Mouse (Mus musculus) liver, adult 2 months (tissue): Measurements from ENCODE around the gene Nup50. TPM values are rescaled to one million over a fixed set of nuclear protein-coding genes. Genes with fewer than 3 reads are reported as not detected.
"Not testable (repeated sequence)": the region's sequence is repeated elsewhere in the genome, so short reads cannot be mapped to it uniquely, and the experiment has no call there.

ENCODE experiments used
- DNase-seq: peaks from one replicate; pipeline ENCODE4 v3.0.0-alpha.2; 2011; ENCODE audit warnings: low read depth, low spot score; ENCODE audit errors: extremely low read depth
- H3K27ac ChIP-seq: fragments of 200-500 bp; replicated peaks from 2 replicates; pipeline ENCODE4 v1.5.1; 2012; ENCODE audit warnings: low read depth, mild to moderate bottlenecking, control low read depth, inconsistent platforms, low read length; ENCODE audit not compliant: insufficient read depth
- H3K27me3 ChIP-seq: fragments of 200-500 bp; 2 replicates; pipeline ENCODE4 v1.6.1; 2012; ENCODE audit warnings: mild to moderate bottlenecking, moderate library complexity, low read length, inconsistent platforms; ENCODE audit not compliant: control insufficient read depth, insufficient read depth
- H3K36me3 ChIP-seq: fragments of 200-500 bp; 2 replicates; pipeline ENCODE4 v1.6.1; 2012; ENCODE audit warnings: low read length, inconsistent platforms; ENCODE audit not compliant: control insufficient read depth, insufficient read depth
- H3K4me1 ChIP-seq: fragments of 200-500 bp; 2 replicates; pipeline ENCODE4 v1.6.1; 2011; ENCODE audit warnings: low read length; ENCODE audit not compliant: control insufficient read depth, insufficient read depth
- H3K4me3 ChIP-seq: fragments of 200-500 bp; 2 replicates; pipeline ENCODE4 v1.5.1; 2011; ENCODE audit warnings: low read depth, mild to moderate bottlenecking, control low read depth, low read length, moderate library complexity; ENCODE audit not compliant: insufficient read depth
- H3K79me2 ChIP-seq: fragments of 200-500 bp; 2 replicates; pipeline ENCODE4 v1.6.1; 2012; ENCODE audit warnings: inconsistent platforms, mild to moderate bottlenecking, low read length, moderate library complexity; ENCODE audit not compliant: control insufficient read depth, insufficient read depth
- H3K9ac ChIP-seq: fragments of 200-500 bp; 2 replicates; pipeline ENCODE4 v1.6.1; 2012; ENCODE audit warnings: low read depth, mild to moderate bottlenecking, control low read depth, inconsistent platforms, low read length
- CTCF ChIP-seq: fragments of 200-500 bp; IDR thresholded peaks from 2 replicates; pipeline ENCODE4 v1.5.1; 2011; ENCODE audit warnings: low read depth, low read length, control low read depth
- POLR2A ChIP-seq: fragments of 200-500 bp; IDR thresholded peaks from 2 replicates; pipeline ENCODE4 v1.6.1; 2011; ENCODE audit warnings: low read length, control low read depth; ENCODE audit not compliant: insufficient read depth; ENCODE audit errors: extremely low read depth
- WGBS: fragments of 180-500 bp; shearing (Covaris S2); methylation state at CpG from one replicate; pipeline ENCODE4 v1.1.7; 2018; 5-methylcytosine and 5-hydroxymethylcytosine counted together
- polyA plus RNA-seq: library from polyadenylated mRNA; depleted of rRNA; stranded (reverse); fragments of >200 nt; gene quantifications from 2 replicates; pipeline ENCODE4 v1.2.3, GENCODE M21; 2012; rRNA removed
- total RNA-seq: library from RNA; depleted of rRNA; stranded (reverse); fragments of >200 nt; gene quantifications from 2 replicates; pipeline ENCODE4 v1.2.3, GENCODE M21; 2014; rRNA removed

The Nup50 gene
- 9.0 and 9.7 TPM in 2 replicates for total RNA-seq
- 5.0 and 5.3 TPM in 2 replicates for polyA plus RNA-seq

DNA sequence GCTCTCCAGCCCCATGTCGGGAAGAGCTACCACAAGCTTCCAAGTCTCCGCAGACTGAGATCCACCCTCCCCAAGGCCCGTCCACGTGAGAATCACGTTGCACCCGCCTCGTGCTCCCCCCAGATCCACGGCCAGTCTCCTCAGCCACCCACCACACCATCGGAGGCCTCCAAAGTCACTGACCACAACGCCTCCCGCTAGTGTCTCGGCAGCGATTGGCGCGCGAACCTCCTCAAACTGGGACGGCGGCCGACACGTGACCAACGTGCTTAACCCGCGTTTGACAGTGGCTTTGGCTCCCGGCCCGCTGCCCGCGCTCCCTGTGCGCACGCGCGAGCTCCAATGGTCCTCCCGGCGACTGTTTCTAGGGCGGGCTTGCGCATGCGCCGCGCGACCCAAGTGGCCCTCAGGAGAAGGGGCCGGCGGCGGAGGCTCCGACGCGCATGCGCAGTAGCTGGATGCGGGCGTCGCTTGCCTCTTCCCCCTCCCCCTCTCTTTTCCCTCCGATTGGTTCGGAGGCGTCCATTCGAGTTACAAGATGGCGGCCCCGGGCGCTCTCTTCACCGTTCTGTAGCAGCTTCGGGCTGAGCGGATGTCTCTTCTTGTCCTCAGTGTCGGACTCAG is at the start of gene Nup50:
TSS of gene Nup50 (plus strand) at position 528 of the 624 bp plus-strand sequence.
- Histone ChIP-seq H3K36me3 (peaks cover 7% of the 10 kb centered on the region; the same call in 1 of the 2 replicates), H3K4me3 (peak within 1 kb of the TSS; percentile 96), H3K9ac (peak within 1 kb of the TSS; percentile 97), H3K27ac (peak within 1 kb of the TSS; percentile 97), H3K79me2 (peaks cover 5% of the 10 kb centered on the region; the same call in 1 of the 2 replicates), H3K4me1 (peaks cover 8% of the 10 kb centered on the region), H3K27me3 (no peaks in the 10 kb centered on the region)
- peak; percentile 86 for DNase-seq
- peak; percentile 73 for TF ChIP-seq POLR2A
- no peak for TF ChIP-seq CTCF
- under 1% methylated on average over 59 of the region's 60 CpGs for WGBS

DNA sequence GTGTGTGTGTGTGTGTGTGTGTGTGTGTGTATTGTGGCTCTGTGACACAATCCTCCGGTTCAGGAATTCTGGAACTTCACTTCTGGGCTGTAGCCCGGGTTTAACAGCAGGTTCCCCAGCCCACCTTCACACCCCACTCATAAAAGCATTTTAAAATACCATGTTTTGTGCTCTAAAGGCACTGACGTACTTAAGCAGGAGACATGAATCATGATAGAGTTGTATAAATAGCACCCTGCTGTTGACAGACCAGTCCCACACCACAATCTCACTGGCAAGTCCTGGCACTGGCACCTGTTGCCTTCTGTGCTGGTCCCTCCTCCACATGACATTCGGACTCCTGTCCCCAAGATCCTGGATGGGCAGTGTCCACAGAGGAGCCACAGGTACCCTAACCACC is 49.3 kb upstream of the Nup50 start:
- Histone ChIP-seq H3K27ac (no peak overlapping the region), H3K79me2 (no peaks in the 10 kb centered on the region), H3K4me1 (no peaks in the 10 kb centered on the region), H3K4me3 (no peak overlapping the region), H3K27me3 (no peaks in the 10 kb centered on the region), H3K9ac (no peak overlapping the region), H3K36me3 (no peaks in the 10 kb centered on the region)
- no peak for DNase-seq
- no peak for TF ChIP-seq POLR2A
- 82% methylated on average over 4 of the region's 4 CpGs for WGBS

DNA sequence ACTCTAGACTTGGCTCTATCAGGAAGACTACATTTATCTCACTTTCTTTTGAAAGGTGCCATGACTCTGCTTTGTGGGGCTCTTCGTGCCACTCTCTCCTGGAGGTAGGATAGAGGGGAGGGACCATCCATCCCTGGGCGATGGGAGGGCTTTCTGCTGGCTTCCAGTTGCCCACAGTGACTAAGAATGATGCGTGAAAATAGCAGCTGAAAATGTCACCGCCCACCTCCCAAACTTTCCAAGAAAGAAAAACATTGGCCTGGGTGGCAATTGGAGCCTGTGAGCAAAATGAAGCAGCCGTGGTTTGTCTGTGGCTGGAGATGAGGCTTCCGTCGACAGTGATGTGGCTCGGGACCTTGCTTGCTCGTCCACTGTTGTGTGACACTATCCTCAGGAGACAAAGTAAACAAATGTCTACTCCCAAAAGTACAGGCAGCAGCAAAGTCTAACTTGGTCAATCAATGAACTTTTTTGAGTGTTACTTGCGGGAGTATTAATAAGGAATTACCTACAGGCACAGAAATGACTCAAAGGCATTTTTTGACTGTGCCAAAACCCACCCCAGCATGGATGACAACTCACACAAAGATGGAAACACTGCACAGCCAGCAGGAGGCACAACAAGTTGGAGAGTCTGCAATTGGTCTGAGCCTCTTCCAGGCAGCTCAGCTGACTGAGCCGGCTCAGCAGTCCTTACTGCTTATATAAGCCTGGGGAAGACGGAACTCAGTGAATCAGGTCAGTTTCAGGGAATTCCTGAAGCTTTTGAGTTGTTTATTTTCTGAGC is 46.0 kb upstream of the Nup50 start:
- no peaks in the 10 kb centered on the region for H3K79me2 ChIP-seq
- no peak overlapping the region for H3K27ac ChIP-seq
- no peak overlapping the region for H3K4me3 ChIP-seq
- H3K27me3 ChIP-seq: peaks cover 2% of the 10 kb centered on the region; the same call in 1 of the 2 replicates
- H3K4me1 ChIP-seq: no peaks in the 10 kb centered on the region
- WGBS: 56% methylated on average over 12 of the region's 12 CpGs
- DNase-seq: no peak
- no peaks in the 10 kb centered on the region for H3K36me3 ChIP-seq
- H3K9ac ChIP-seq: no peak overlapping the region
- no peak for TF ChIP-seq CTCF
- TF ChIP-seq POLR2A: no peak

DNA sequence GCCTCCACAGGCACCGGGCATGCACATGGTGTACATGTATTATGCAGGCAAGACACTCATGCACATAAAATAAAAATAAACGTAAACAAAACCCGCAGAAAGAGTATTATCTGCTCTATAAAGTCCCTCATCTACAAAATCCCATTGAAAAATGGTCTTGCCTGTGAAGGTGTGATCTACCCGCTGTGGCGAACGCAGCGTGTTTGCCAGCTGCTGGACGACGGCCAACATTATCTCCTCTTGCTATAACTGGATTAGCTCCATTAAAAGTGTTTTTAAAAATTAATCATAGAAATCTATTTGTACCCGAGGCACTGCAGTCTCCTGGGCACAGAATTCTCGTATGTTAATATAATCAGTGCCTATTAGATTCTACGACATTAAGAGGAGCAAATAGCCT is 35.1 kb upstream of the Nup50 start:
- H3K4me1 ChIP-seq: no peaks in the 10 kb centered on the region
- H3K27ac ChIP-seq: no peak overlapping the region
- no peak overlapping the region for H3K4me3 ChIP-seq
- H3K79me2 ChIP-seq: no peaks in the 10 kb centered on the region
- TF ChIP-seq CTCF (no peak), POLR2A (no peak)
- WGBS: 82% methylated on average over 12 of the region's 12 CpGs
- H3K27me3 ChIP-seq: no peaks in the 10 kb centered on the region
- H3K36me3 ChIP-seq: no peaks in the 10 kb centered on the region
- H3K9ac ChIP-seq: no peak overlapping the region
- DNase-seq: no peak

DNA sequence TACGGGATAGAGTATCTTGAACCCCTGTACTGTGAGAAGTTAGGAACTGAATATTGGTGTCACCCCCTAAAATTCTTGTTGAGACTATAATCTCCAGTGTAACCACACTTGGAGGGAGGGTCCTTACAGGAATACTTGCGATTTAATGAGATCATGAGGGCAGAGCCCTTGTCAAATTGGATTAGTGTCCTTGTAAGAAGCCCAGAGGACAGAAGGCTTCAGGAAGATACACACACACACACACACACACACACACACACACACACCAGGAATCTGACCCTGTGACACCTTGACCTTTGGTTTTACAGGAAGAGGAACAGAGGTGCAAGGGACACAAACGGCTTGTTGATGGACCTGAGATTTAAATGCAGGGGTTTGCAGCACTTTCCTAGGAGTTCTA is 32.0 kb upstream of the Nup50 start:
- TF ChIP-seq POLR2A (no peak), CTCF (no peak)
- no peak overlapping the region for H3K4me3 ChIP-seq
- 36% methylated on average over 3 of the region's 3 CpGs for WGBS
- H3K36me3 ChIP-seq: no peaks in the 10 kb centered on the region
- H3K9ac ChIP-seq: no peak overlapping the region
- H3K79me2 ChIP-seq: no peaks in the 10 kb centered on the region
- H3K27me3 ChIP-seq: no peaks in the 10 kb centered on the region
- H3K27ac ChIP-seq: no peak overlapping the region
- H3K4me1 ChIP-seq: no peaks in the 10 kb centered on the region
- no peak for DNase-seq

DNA sequence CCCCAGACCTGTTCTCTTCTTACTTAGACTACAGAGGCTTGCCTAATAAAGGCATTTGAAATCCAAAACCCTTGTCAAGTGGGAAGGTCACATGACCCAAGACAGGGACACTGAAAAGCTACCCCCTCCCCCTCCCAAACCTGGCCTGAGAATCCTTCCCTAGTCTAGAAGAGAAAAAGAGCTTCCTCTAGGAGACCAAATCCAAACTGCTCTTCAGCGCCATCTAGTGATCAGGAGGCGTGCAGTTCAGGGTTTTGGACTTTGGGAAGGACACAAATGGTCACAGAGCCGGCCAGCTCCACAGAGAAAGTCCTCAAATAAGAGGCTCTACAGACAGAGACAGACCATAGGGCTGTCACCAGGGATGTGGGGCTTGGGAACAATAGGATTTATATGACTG is 31.6 kb upstream of the Nup50 start:
- Histone ChIP-seq H3K27me3 (no peaks in the 10 kb centered on the region), H3K36me3 (no peaks in the 10 kb centered on the region), H3K4me3 (no peak overlapping the region), H3K79me2 (no peaks in the 10 kb centered on the region), H3K27ac (no peak overlapping the region), H3K9ac (no peak overlapping the region), H3K4me1 (no peaks in the 10 kb centered on the region)
- WGBS: 2% methylated on average over 3 of the region's 3 CpGs
- TF ChIP-seq POLR2A: no peak
- peak; percentile 71 for TF ChIP-seq CTCF
- DNase-seq: peak; percentile 43

DNA sequence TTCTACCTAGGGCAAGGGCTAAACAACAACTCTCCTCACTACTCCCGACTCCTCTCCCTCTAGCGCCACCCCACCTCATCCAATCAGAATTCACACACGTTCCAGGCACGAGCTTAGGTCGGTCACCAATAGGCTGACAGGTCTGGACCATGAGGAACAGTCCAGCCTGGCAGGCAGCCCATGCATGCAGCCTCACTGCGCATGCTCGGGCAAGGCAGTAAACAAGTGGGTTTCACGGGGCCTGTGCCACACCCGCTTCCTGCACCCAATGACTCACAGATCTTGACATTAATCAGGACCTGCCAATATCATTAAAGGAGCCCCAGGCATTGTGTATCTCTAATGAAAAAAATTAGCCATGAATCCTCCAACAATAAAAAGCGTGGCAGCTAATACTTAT is 27.0 kb upstream of the Nup50 start:
- not testable (repeated sequence) for H3K9ac ChIP-seq, H3K36me3 ChIP-seq, H3K27ac ChIP-seq, H3K27me3 ChIP-seq, DNase-seq, H3K4me3 ChIP-seq, H3K79me2 ChIP-seq, H3K4me1 ChIP-seq
- 72% methylated on average over 10 of the region's 10 CpGs for WGBS
